Mouse (Mus musculus) liver, embryonic 13.5 days (tissue): ENCODE results near the gene Trim32. TPM values are rescaled to one million over a fixed set of nuclear protein-coding genes. Genes with fewer than 3 reads are reported as not detected.

Experiments
- ATAC-seq: fragments of 200-750 bp; cut with Nextera tagmentation; 2 replicates; pipeline ENCODE4 v1.8.0; 2017; ENCODE audit warnings: low read depth, mild to moderate bottlenecking, moderate number of reproducible peaks, moderate library complexity
- DNase-seq: peaks from one replicate; pipeline ENCODE4 v3.0.0; 2022
- H3K27ac ChIP-seq: fragments of 300-500 bp; sonication (generic); 2 replicates; pipeline ENCODE4 v1.5.1; 2015; ENCODE audit warnings: moderate library complexity, mild to moderate bottlenecking, inconsistent platforms
- H3K27me3 ChIP-seq: fragments of 300-500 bp; sonication (generic); 2 replicates; pipeline ENCODE4 v1.6.1; 2015; ENCODE audit warnings: mild to moderate bottlenecking, inconsistent platforms
- H3K36me3 ChIP-seq: fragments of 300-500 bp; sonication (generic); 2 replicates; pipeline ENCODE4 v1.6.1; 2015; ENCODE audit warnings: mild to moderate bottlenecking, inconsistent platforms
- H3K4me1 ChIP-seq: fragments of 300-500 bp; sonication (generic); replicated peaks from 2 replicates; pipeline ENCODE4 v1.6.1; 2015; ENCODE audit warnings: inconsistent platforms
- H3K4me2 ChIP-seq: fragments of 300-500 bp; sonication (generic); 2 replicates; pipeline ENCODE4 v1.6.1; 2015; ENCODE audit warnings: inconsistent platforms, mild to moderate bottlenecking, moderate library complexity
- H3K4me3 ChIP-seq: fragments of 300-500 bp; sonication (generic); replicated peaks from 2 replicates; pipeline ENCODE4 v1.5.1; 2015; ENCODE audit warnings: mild to moderate bottlenecking, inconsistent platforms
- H3K9ac ChIP-seq: fragments of 300-500 bp; sonication (generic); 2 replicates; pipeline ENCODE4 v1.6.1; 2015; ENCODE audit warnings: mild to moderate bottlenecking, inconsistent platforms
- H3K9me3 ChIP-seq: fragments of 300-500 bp; sonication (generic); replicated peaks from 2 replicates; pipeline ENCODE4 v1.6.1; 2016; ENCODE audit warnings: inconsistent platforms
- WGBS: fragments of 180-500 bp; shearing (Covaris S2); methylation state at CpG from one replicate; pipeline ENCODE4 v1.1.7; 2015; ENCODE audit not compliant: insufficient replicate concordance; 5-methylcytosine and 5-hydroxymethylcytosine counted together
- polyA plus RNA-seq: library from polyadenylated mRNA; unstranded; fragments of >200 nt; fragmentation: Nextera tagmentation; extraction: Ambion mirVana; gene quantifications from 2 replicates; pipeline ENCODE4 v1.2.1, GENCODE M21; 2015

Gene Trim32
- polyA plus RNA-seq, 1 experiment from 2014 or later = 6.3 TPM

DNA sequence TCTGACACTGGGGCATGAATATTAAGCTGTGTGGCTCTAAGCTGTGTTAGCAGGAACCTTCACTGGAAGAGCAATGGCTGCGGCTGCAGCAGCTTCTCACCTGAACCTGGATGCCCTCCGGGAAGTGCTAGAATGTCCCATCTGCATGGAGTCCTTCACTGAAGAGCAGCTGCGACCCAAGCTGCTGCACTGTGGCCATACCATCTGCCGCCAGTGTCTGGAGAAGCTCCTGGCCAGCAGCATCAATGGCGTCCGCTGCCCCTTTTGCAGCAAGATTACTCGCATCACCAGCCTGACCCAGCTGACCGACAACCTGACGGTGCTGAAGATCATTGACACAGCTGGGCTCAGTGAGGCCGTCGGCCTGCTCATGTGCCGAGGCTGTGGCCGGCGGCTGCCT lies 8.3 kb downstream of the Trim32 start:
- no peak overlapping the region for H3K4me3 ChIP-seq
- ATAC-seq (no peak), DNase-seq (no peak)
- H3K27me3 ChIP-seq = no peaks in the 10 kb centered on the region
- 87% methylated on average over 14 of the region's 14 CpGs for WGBS
- 0 out of 2 replicates have a peak, but pooled peaks cover 2% of the 10 kb centered on the region for H3K4me1 ChIP-seq
- no peak overlapping the region for H3K4me2 ChIP-seq
- H3K27ac ChIP-seq = no peak overlapping the region
- H3K36me3 ChIP-seq = peaks cover 28% of the 10 kb centered on the region
- no peaks in the 10 kb centered on the region for H3K9me3 ChIP-seq
- H3K9ac ChIP-seq = no peak overlapping the region

DNA sequence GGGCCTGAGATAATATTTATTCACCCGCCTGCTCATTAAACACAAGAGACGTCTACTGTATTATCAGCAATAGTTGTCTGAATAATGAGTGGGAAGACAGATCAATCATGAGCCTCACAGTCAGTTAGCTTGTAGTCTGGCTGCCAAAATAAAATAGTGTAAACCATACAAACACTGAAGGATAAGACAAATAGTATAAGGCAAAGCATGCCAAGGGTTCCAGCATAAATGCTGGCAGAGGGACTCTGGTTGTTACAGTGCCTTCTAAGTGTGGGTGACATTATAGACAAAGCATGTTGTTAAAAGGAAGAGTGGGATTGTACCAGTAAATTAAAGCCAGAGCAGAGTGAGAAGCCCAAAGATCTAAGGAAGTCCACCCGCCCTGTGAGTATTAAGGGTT lies 15.3 kb downstream of the Trim32 start:
- no peak overlapping the region for H3K4me3 ChIP-seq
- H3K27ac ChIP-seq = no peak overlapping the region
- no peak overlapping the region for H3K4me2 ChIP-seq
- H3K9me3 ChIP-seq = no peaks in the 10 kb centered on the region
- DNase-seq (no peak), ATAC-seq (no peak)
- peaks cover 6% of the 10 kb centered on the region; the same call in 1 of the 2 replicates for H3K36me3 ChIP-seq
- WGBS = 77% methylated on average over 3 of the region's 3 CpGs
- no peak overlapping the region for H3K9ac ChIP-seq
- H3K27me3 ChIP-seq = no peaks in the 10 kb centered on the region
- no peaks in the 10 kb centered on the region for H3K4me1 ChIP-seq

DNA sequence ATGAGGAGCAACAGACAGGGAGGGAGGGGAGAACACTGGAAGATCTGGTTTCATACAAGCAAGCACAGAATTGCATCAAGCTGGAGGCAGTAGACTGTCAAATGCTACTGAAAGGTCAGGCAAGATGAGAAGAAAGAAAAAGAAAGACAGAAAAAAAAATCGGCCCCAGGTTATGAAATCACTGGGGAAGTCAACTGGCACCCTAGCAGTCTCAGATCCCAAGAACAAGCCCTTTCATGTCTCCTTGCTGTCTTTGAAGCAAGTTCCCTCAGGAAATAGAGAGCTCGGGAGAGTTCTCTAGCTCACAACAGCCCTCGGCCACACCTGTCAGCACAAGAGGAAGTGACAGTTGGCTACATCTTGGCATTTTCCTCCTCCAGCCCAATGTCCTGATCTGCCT lies 33.4 kb downstream of the Trim32 start:
- DNase-seq (no peak), ATAC-seq (no peak)
- no peaks in the 10 kb centered on the region for H3K9me3 ChIP-seq
- H3K9ac ChIP-seq = no peak overlapping the region
- H3K4me3 ChIP-seq = no peak overlapping the region
- no peaks in the 10 kb centered on the region for H3K27me3 ChIP-seq
- H3K27ac ChIP-seq = no peak overlapping the region
- no peaks in the 10 kb centered on the region for H3K36me3 ChIP-seq
- H3K4me1 ChIP-seq = no peaks in the 10 kb centered on the region
- 39% methylated on average over 3 of the region's 3 CpGs for WGBS
- H3K4me2 ChIP-seq = no peak overlapping the region

DNA sequence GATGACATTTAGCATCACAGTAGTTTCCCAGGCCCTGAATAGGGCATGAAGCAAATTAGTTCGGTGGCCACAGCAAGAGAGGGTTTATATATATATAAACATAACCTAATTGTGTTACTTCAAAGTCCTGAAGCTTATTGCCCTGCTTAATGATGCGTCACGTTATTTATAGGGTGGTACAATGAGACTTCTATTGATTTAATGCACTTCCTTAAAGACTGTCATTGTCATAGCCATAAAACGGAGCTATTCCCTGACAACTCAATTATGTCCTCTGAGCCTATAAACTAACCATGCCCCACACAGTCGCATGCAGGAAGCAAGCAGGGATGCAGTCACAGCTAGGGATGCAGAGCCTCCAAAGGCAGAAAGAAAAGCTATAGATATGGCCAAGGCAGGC lies 37.8 kb downstream of the Trim32 start:
- Histone ChIP-seq H3K4me1 (no peaks in the 10 kb centered on the region), H3K36me3 (no peaks in the 10 kb centered on the region), H3K9me3 (no peaks in the 10 kb centered on the region), H3K9ac (no peak overlapping the region), H3K4me2 (no peak overlapping the region), H3K27ac (no peak overlapping the region), H3K4me3 (no peak overlapping the region), H3K27me3 (no peaks in the 10 kb centered on the region)
- no peak for DNase-seq
- WGBS = 50% methylated on average over 5 of the region's 5 CpGs
- no peak for ATAC-seq

- no peaks in the 10 kb centered on the region for H3K36me3 ChIP-seq
- no peak for ATAC-seq
- no peak overlapping the region for H3K9ac ChIP-seq
- no peak overlapping the region for H3K4me3 ChIP-seq
- H3K27me3 ChIP-seq = no peaks in the 10 kb centered on the region
- H3K27ac ChIP-seq = no peak overlapping the region
- WGBS = 5% methylated on average over 2 of the region's 2 CpGs
- DNase-seq = peak; percentile 6
- H3K9me3 ChIP-seq = no peaks in the 10 kb centered on the region
- H3K4me1 ChIP-seq = no peaks in the 10 kb centered on the region
- no peak overlapping the region for H3K4me2 ChIP-seq
These were observed 49.9 kb downstream of the Trim32 start for GRCm38 (mm10) chr4:65654723-65655122.

DNA sequence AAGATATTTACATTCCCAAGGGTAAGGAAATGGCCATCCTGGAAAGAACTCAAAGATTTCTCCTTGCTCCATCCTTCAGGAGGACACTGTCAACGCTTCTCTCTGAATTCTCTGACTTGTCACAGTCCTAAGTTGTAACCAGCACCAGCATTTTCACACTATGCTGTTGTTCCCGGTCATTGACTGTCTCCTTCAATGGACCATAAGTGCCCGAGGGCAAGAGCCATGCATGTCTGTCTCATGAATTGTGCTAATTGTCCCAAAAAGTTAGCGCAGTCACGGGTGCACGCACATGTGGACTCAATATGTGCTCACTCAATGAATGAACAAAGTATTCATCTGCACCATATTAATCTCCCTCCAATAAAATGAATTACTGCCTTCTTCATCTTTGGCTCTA lies 58.4 kb downstream of the Trim32 start:
- ATAC-seq (no peak), DNase-seq (no peak)
- no peak overlapping the region for H3K9ac ChIP-seq

More for the DNA sequence above, 58.4 kb downstream of the Trim32 start:
- no peak overlapping the region for H3K4me2 ChIP-seq
- no peaks in the 10 kb centered on the region for H3K9me3 ChIP-seq
- no peak overlapping the region for H3K27ac ChIP-seq
- H3K27me3 ChIP-seq = no peaks in the 10 kb centered on the region
- 74% methylated on average over 6 of the region's 6 CpGs for WGBS
- no peaks in the 10 kb centered on the region for H3K4me1 ChIP-seq
- no peak overlapping the region for H3K4me3 ChIP-seq
- H3K36me3 ChIP-seq = no peaks in the 10 kb centered on the region
